Mouse (Mus musculus): ENCODE results near the gene Cd3e. TPM values are rescaled to one million over a fixed set of nuclear protein-coding genes. Genes with fewer than 3 reads are reported as not detected.

Gene Cd3e
- polyA plus RNA-seq, 1 experiment from 2014 or later: 12.6 TPM

DNA sequence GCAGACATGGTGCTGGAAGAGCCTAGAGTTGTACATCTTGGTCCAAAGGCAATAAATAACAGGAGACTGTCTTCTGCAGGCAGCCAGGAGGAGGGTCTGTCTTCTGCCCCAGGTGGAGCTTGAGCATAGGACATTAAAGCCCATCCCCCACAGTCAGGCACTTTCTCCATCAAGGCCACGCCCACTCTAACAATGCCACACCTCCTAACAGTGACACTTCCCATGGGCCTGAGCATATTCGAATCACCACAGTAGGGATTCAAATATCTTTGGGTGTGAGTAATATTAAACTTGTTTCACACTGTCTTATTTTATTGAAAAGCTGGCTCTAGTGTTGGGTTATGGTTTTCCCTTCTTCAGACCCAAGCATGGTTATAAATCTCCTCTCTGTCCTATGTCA, 17.6 kb downstream of the Cd3e start:
- no peak overlapping the region for H3K9ac ChIP-seq
- H3K4me3 ChIP-seq: no peak overlapping the region
- ATAC-seq (ENCODE audit: borderline replicate concordance, extremely low read depth, low FRiP score, low TSS enrichment): no peak
- WGBS: 67% methylated on average over 2 of the region's 2 CpGs
- H3K27ac ChIP-seq: no peak overlapping the region
- no peaks in the 10 kb centered on the region for H3K4me1 ChIP-seq
- H3K36me3 ChIP-seq: no peaks in the 10 kb centered on the region
- no peaks in the 10 kb centered on the region for H3K27me3 ChIP-seq
- no peaks in the 10 kb centered on the region for H3K9me3 ChIP-seq
- H3K4me2 ChIP-seq: no peak overlapping the region

- Histone ChIP-seq H3K4me3 (no peak overlapping the region), H3K4me2 (no peak overlapping the region), H3K36me3 (no peaks in the 10 kb centered on the region), H3K4me1 (no peaks in the 10 kb centered on the region), H3K27ac (no peak overlapping the region), H3K9me3 (no peaks in the 10 kb centered on the region), H3K9ac (no peak overlapping the region), H3K27me3 (no peaks in the 10 kb centered on the region)
- 71% methylated on average over 5 of the region's 5 CpGs for WGBS
- no peak for ATAC-seq (ENCODE audit: borderline replicate concordance, extremely low read depth, low FRiP score, low TSS enrichment)
These were observed 22.5 kb downstream of the Cd3e start for GRCm38 (mm10) chr9:44986976-44987375.

DNA sequence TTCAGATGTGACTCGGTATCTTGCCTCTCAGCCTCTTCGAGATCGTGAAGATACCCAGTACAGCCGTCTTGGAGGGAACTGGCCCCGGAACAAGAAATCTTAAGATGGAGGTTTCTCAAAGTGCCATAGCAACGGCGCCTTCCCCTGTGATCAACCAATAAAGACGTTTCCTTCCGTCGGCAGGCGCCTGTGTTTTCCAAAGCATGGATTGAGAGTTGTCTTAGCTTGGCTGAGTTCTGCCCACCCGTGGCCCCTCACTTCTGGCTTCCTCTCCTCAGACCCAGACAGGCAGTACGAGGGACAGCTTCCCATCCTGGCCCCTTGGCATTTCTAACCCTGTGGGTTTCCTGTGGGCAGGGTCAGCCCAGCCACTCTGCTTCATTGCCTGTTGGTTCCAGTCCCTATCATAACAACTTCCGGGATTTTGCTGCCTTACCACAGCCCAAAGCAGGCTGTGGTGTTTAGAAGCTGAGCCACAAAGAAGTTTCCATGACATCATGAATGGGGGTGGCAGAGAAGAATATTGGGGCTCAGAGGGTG, 23.1 kb downstream of the Cd3e start:
- Histone ChIP-seq H3K4me3 (no peak overlapping the region), H3K27ac (no peak overlapping the region), H3K4me1 (no peaks in the 10 kb centered on the region), H3K9me3 (no peaks in the 10 kb centered on the region), H3K9ac (no peak overlapping the region), H3K27me3 (no peaks in the 10 kb centered on the region), H3K36me3 (no peaks in the 10 kb centered on the region), H3K4me2 (no peak overlapping the region)
- no peak for ATAC-seq (ENCODE audit: borderline replicate concordance, extremely low read depth, low FRiP score, low TSS enrichment)
- WGBS: 59% methylated on average over 14 of the region's 14 CpGs

GRCm38 (mm10) chr9:44985721-44986161, 23.7 kb downstream of the Cd3e start:
- no peak overlapping the region for H3K4me2 ChIP-seq
- WGBS: 69% methylated on average over 3 of the region's 3 CpGs
- no peak overlapping the region for H3K9ac ChIP-seq
- no peaks in the 10 kb centered on the region for H3K36me3 ChIP-seq
- no peaks in the 10 kb centered on the region for H3K27me3 ChIP-seq
- no peak for ATAC-seq (ENCODE audit: borderline replicate concordance, extremely low read depth, low FRiP score, low TSS enrichment)
- no peak overlapping the region for H3K27ac ChIP-seq
- no peaks in the 10 kb centered on the region for H3K4me1 ChIP-seq
- H3K4me3 ChIP-seq: no peak overlapping the region
- no peaks in the 10 kb centered on the region for H3K9me3 ChIP-seq

DNA sequence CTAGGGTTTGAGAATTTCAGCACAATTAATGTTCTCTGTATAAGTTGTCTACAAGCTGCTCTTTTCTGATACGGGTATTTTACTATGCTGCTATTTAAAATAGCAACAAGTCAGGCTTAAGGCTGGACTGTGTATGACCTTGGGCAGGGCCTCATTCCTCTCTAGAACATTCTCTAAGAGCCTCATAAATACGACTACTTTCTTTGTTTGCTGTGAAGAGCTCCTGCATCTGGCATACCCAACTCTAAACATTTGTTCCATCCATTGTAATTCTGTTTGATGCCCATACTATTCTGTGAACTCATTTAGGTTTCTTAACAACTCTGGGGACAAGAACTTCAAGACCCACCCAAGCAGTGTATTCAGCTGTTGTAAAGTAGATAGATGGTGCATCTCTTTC, 26.4 kb downstream of the Cd3e start:
- WGBS: 64% methylated on average over 2 of the region's 2 CpGs
- Histone ChIP-seq H3K27me3 (no peaks in the 10 kb centered on the region), H3K4me2 (no peak overlapping the region), H3K4me3 (no peak overlapping the region), H3K36me3 (no peaks in the 10 kb centered on the region), H3K9me3 (no peaks in the 10 kb centered on the region), H3K27ac (no peak overlapping the region), H3K9ac (no peak overlapping the region), H3K4me1 (no peaks in the 10 kb centered on the region)
- no peak for ATAC-seq (ENCODE audit: borderline replicate concordance, extremely low read depth, low FRiP score, low TSS enrichment)

GRCm38 (mm10) chr9:44982531-44982930, 26.9 kb downstream of the Cd3e start:
- H3K27ac ChIP-seq: no peak overlapping the region
- no peak for ATAC-seq (ENCODE audit: borderline replicate concordance, extremely low read depth, low FRiP score, low TSS enrichment)
- H3K36me3 ChIP-seq: no peaks in the 10 kb centered on the region
- H3K9ac ChIP-seq: no peak overlapping the region
- no peak overlapping the region for H3K4me2 ChIP-seq
- H3K9me3 ChIP-seq: no peaks in the 10 kb centered on the region
- WGBS: 73% methylated on average over 3 of the region's 3 CpGs
- H3K4me1 ChIP-seq: no peaks in the 10 kb centered on the region
- H3K4me3 ChIP-seq: no peak overlapping the region
- no peaks in the 10 kb centered on the region for H3K27me3 ChIP-seq

DNA sequence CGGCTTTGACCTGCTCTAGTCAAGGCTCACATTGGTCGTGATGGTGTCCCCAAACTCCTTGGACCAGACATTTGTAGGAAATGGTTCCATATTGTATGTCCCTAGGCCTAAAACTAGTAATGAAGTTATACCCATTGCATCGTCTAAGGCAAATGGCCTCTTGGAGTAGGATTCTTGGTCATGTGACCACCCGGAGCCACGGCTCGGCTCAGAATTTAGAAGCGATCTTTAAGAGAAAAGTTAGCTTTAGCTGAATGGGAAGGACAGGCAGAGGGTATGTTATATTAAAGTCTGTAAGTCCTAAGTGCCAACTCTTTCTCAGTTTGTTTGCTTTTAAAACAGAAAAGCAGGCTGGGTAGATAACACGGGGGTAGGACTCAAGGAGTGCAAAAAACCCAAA, 27.3 kb downstream of the Cd3e start:
- H3K4me3 ChIP-seq: no peak overlapping the region
- no peak overlapping the region for H3K4me2 ChIP-seq
- ATAC-seq (ENCODE audit: borderline replicate concordance, extremely low read depth, low FRiP score, low TSS enrichment): no peak
- no peaks in the 10 kb centered on the region for H3K9me3 ChIP-seq
- no peak overlapping the region for H3K27ac ChIP-seq
- WGBS: 79% methylated on average over 8 of the region's 8 CpGs
- no peaks in the 10 kb centered on the region for H3K36me3 ChIP-seq
- no peaks in the 10 kb centered on the region for H3K27me3 ChIP-seq
- H3K9ac ChIP-seq: no peak overlapping the region
- no peaks in the 10 kb centered on the region for H3K4me1 ChIP-seq

DNA sequence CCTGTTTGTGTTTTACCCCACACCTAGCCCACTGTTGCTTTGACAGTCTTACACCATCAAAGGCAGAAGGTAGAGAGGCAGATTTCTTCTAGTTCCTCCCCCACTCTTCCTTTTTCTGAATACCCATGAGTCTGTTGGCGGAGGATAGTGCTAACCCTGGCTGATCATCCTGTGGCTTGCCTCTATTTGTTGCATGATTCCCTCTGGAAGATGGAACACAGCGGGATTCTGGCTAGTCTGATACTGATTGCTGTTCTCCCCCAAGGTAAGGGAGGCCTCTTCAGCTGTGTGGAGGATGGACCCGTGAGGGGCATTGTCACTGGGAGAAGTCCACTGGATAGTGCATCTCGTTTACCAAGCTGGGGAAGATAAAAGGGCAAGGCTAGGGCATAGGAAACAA, 27.8 kb downstream of the Cd3e start, which contains the start of gene Cd3d:
Gene Cd3d (plus strand): TSS at position 111 of the 400 bp plus-strand sequence.
- WGBS: 69% methylated on average over 4 of the region's 4 CpGs
- no peak within 1 kb of the TSS for H3K4me2 ChIP-seq
- no peaks in the 10 kb centered on the region for H3K4me1 ChIP-seq
- no peak within 1 kb of the TSS for H3K9ac ChIP-seq
- H3K27me3 ChIP-seq: no peaks in the 10 kb centered on the region
- H3K4me3 ChIP-seq: no peak within 1 kb of the TSS
- H3K36me3 ChIP-seq: no peaks in the 10 kb centered on the region
- no peak for ATAC-seq (ENCODE audit: borderline replicate concordance, extremely low read depth, low FRiP score, low TSS enrichment)
- no peaks in the 10 kb centered on the region for H3K9me3 ChIP-seq
- no peak within 1 kb of the TSS for H3K27ac ChIP-seq

GRCm38 (mm10) chr9:44981104-44981503, 28.3 kb downstream of the Cd3e start:
- Histone ChIP-seq H3K36me3 (no peaks in the 10 kb centered on the region), H3K4me1 (no peaks in the 10 kb centered on the region), H3K4me3 (no peak overlapping the region), H3K9me3 (no peaks in the 10 kb centered on the region), H3K27ac (no peak overlapping the region), H3K9ac (no peak overlapping the region), H3K4me2 (no peak overlapping the region), H3K27me3 (no peaks in the 10 kb centered on the region)
- 85% methylated on average over 2 of the region's 2 CpGs for WGBS
- no peak for ATAC-seq (ENCODE audit: borderline replicate concordance, extremely low read depth, low FRiP score, low TSS enrichment)

DNA sequence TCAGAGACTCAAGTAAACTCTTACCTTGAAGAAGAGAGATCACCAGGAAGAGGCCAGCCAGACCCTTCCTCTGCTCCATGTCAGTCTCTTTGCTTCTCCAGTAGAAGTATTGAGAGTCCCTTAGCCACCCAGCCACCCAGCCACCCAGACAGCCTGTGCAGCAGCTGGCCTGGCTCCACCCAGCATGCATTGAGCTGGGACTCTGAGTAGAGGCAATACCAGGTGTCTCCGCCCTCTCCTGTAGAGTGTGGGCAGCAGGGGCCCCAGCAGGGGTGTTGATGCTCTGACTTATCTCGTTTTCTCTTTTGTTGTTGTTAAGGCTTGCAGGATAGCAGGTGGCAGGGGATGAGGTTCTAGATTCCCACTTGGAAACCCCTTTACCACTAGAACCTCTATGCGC, 29.2 kb downstream of the Cd3e start, which contains the start of gene Cd3g:
Gene Cd3g (minus strand): TSS at position 190 of the 400 bp plus-strand sequence.
- Histone ChIP-seq H3K4me2 (no peak within 1 kb of the TSS), H3K4me1 (no peaks in the 10 kb centered on the region), H3K9me3 (no peaks in the 10 kb centered on the region), H3K27me3 (no peaks in the 10 kb centered on the region), H3K4me3 (no peak within 1 kb of the TSS), H3K27ac (no peak within 1 kb of the TSS), H3K9ac (no peak within 1 kb of the TSS), H3K36me3 (no peaks in the 10 kb centered on the region)
- 63% methylated on average over 3 of the region's 3 CpGs for WGBS
- ATAC-seq (ENCODE audit: borderline replicate concordance, extremely low read depth, low FRiP score, low TSS enrichment): no peak

GRCm38 (mm10) chr9:44979806-44980205, 29.6 kb downstream of the Cd3e start:
- Histone ChIP-seq H3K4me2 (no peak overlapping the region), H3K27me3 (no peaks in the 10 kb centered on the region), H3K36me3 (no peaks in the 10 kb centered on the region), H3K27ac (no peak overlapping the region), H3K4me1 (no peaks in the 10 kb centered on the region), H3K4me3 (no peak overlapping the region), H3K9me3 (no peaks in the 10 kb centered on the region), H3K9ac (no peak overlapping the region)
- 64% methylated on average over 7 of the region's 7 CpGs for WGBS
- no peak for ATAC-seq (ENCODE audit: borderline replicate concordance, extremely low read depth, low FRiP score, low TSS enrichment)

- Histone ChIP-seq H3K9ac (no peak overlapping the region), H3K4me3 (no peak overlapping the region), H3K4me2 (no peak overlapping the region), H3K27me3 (no peaks in the 10 kb centered on the region), H3K9me3 (no peaks in the 10 kb centered on the region), H3K4me1 (no peaks in the 10 kb centered on the region), H3K27ac (no peak overlapping the region), H3K36me3 (no peaks in the 10 kb centered on the region)
- ATAC-seq (ENCODE audit: borderline replicate concordance, extremely low read depth, low FRiP score, low TSS enrichment): no peak
- WGBS: 57% methylated on average over 6 of the region's 6 CpGs
These were observed 31.6 kb downstream of the Cd3e start for GRCm38 (mm10) chr9:44977813-44978212.

- Histone ChIP-seq H3K27ac (no peak overlapping the region), H3K4me2 (no peak overlapping the region), H3K4me1 (peaks cover 11% of the 10 kb centered on the region), H3K9me3 (no peaks in the 10 kb centered on the region), H3K27me3 (peaks cover 5% of the 10 kb centered on the region), H3K9ac (no peak overlapping the region), H3K4me3 (no peak overlapping the region), H3K36me3 (no peaks in the 10 kb centered on the region)
- 69% methylated on average over 1 of the region's 1 CpGs for WGBS
- ATAC-seq (ENCODE audit: borderline replicate concordance, extremely low read depth, low FRiP score, low TSS enrichment): no peak
These were observed 40.0 kb downstream of the Cd3e start for GRCm38 (mm10) chr9:44969450-44969849.
